Mouse (Mus musculus) intestine, postnatal 0 days (tissue): ENCODE results near the gene Rad51b. TPM values are rescaled to one million over a fixed set of nuclear protein-coding genes. Genes with fewer than 3 reads are reported as not detected.

Experiments used
- ATAC-seq: fragments of 200-750 bp; cut with Nextera tagmentation; 2 replicates; pipeline ENCODE4 v1.8.0; 2017; ENCODE audit warnings: mild to moderate bottlenecking, moderate TSS enrichment, moderate library complexity
- H3K27ac ChIP-seq: fragments of 300-500 bp; sonication (generic); 2 replicates; pipeline ENCODE4 v1.5.1; 2014; ENCODE audit warnings: mild to moderate bottlenecking, low read depth, low read length, moderate library complexity
- H3K27me3 ChIP-seq: fragments of 300-500 bp; sonication (generic); replicated peaks from 2 replicates; pipeline ENCODE4 v1.6.1; 2014; ENCODE audit warnings: low read length, mixed read lengths; ENCODE audit not compliant: control insufficient read depth, insufficient read depth
- H3K36me3 ChIP-seq: fragments of 300-500 bp; sonication (generic); 2 replicates; pipeline ENCODE4 v1.6.1; 2014; ENCODE audit warnings: mild to moderate bottlenecking, moderate library complexity; ENCODE audit not compliant: control insufficient read depth, insufficient read depth
- H3K4me1 ChIP-seq: fragments of 300-500 bp; sonication (generic); replicated peaks from 2 replicates; pipeline ENCODE4 v1.6.1; 2014; ENCODE audit warnings: antibody characterized with exemption, low read length, mixed read lengths; ENCODE audit not compliant: control insufficient read depth, insufficient read depth
- H3K4me2 ChIP-seq: fragments of 300-500 bp; sonication (generic); replicated peaks from 2 replicates; pipeline ENCODE4 v1.6.1; 2014; ENCODE audit warnings: low read depth, mild to moderate bottlenecking, moderate library complexity
- H3K4me3 ChIP-seq: fragments of 300-500 bp; sonication (generic); 2 replicates; pipeline ENCODE4 v1.5.1; 2014; ENCODE audit warnings: low read depth, low read length
- H3K9ac ChIP-seq: fragments of 300-500 bp; sonication (generic); 2 replicates; pipeline ENCODE4 v1.6.1; 2014; ENCODE audit warnings: mild to moderate bottlenecking, low read depth, low read length
- H3K9me3 ChIP-seq: fragments of 300-500 bp; sonication (generic); 2 replicates; pipeline ENCODE4 v1.6.1; 2016; ENCODE audit warnings: mixed run types; ENCODE audit not compliant: control insufficient read depth
- CTCF ChIP-seq: sonication (generic); IDR thresholded peaks from 2 replicates; pipeline ENCODE4 v1.5.1; 2016; ENCODE audit warnings: low read depth, mild to moderate bottlenecking, control low read depth, antibody characterized with exemption, moderate library complexity
- WGBS: fragments of 180-500 bp; shearing (Covaris S2); extraction: QIAGEN DNeasy Blood & Tissue Kit; methylation state at CpG from one replicate; pipeline ENCODE4 v1.1.7; 2014; 5-methylcytosine and 5-hydroxymethylcytosine counted together
- polyA plus RNA-seq: library from polyadenylated mRNA; unstranded; fragments of >200 nt; fragmentation: Nextera tagmentation; extraction: Ambion mirVana; gene quantifications from 2 replicates; pipeline ENCODE4 v1.2.1, GENCODE M21; 2015

The Rad51b gene
- polyA plus RNA-seq, 1 experiment from 2014 or later = 1.9 TPM

DNA sequence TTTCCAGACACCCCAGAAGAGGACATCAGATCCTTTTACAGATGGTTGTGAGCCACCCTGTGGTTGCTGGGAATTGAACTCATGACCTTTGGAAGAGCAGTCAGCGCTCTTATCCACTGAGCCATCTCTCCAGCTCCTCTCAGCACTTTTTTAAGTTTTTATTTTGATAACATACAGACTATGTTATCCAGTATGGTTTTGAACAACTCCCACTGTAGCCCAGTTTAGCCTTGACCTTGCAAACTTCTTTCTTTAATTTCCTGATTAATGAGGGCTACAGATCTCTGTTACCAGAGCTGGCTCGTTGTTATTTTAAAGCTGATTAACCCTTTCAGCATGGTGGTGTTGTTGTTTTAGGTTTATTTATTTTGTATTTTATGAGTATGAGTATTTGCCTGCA is 29.2 kb downstream of the Rad51b start:
- 43% methylated on average over 2 of the region's 2 CpGs for WGBS
- Histone ChIP-seq H3K4me2 (no peak overlapping the region), H3K9me3 (no peaks in the 10 kb centered on the region), H3K4me3 (no peak overlapping the region), H3K27me3 (no peaks in the 10 kb centered on the region), H3K36me3 (no peaks in the 10 kb centered on the region), H3K27ac (no peak overlapping the region), H3K9ac (no peak overlapping the region), H3K4me1 (no peaks in the 10 kb centered on the region)
- TF ChIP-seq CTCF = no peak
- ATAC-seq = no peak

DNA sequence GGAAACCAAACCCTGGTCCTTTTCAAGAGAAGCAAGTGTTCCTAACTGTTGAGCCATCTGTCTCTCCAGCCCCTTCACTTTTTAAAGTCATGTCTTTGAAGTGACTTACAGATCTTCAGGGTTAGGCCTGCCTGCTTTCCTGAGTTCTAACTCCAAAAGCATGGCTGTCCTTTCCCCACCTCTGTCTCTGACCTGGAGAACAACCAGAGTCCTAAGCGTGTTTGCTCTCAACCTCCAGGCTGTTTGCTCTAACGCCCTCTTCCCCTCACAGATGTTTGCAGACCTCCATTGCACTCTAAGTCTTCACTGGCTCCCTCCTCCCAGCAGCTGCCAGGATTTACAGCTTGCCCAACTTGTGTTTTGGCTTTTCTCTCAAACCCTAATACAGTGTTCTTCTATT is 29.7 kb downstream of the Rad51b start:
- 49% methylated on average over 2 of the region's 2 CpGs for WGBS
- Histone ChIP-seq H3K4me1 (no peaks in the 10 kb centered on the region), H3K4me2 (no peak overlapping the region), H3K27ac (no peak overlapping the region), H3K9me3 (no peaks in the 10 kb centered on the region), H3K36me3 (no peaks in the 10 kb centered on the region), H3K27me3 (no peaks in the 10 kb centered on the region), H3K4me3 (no peak overlapping the region), H3K9ac (no peak overlapping the region)
- no peak for ATAC-seq
- no peak for TF ChIP-seq CTCF

DNA sequence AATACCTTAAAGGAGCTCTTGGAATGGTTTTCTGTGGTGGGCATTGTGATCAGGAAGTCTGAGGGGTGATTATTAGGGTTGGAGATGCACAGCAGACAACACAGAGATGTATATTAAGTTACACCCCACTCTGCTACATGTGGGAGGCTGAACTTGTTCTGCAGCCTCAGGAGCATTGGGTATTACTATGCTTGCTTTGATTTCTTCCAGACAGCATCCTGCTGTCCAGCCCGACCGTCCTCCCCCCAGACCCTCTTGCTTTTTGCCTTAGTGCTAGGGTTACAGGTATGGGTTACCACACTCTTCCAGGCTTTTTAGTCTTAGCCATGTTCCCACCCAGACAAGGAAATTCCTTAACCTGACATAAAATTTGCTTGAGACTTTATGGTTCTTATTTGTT is 30.8 kb downstream of the Rad51b start:
- H3K27ac ChIP-seq = no peak overlapping the region
- H3K9me3 ChIP-seq = no peaks in the 10 kb centered on the region
- no peak overlapping the region for H3K4me2 ChIP-seq
- ATAC-seq = no peak
- H3K36me3 ChIP-seq = no peaks in the 10 kb centered on the region
- no peak overlapping the region for H3K9ac ChIP-seq
- H3K4me1 ChIP-seq = no peaks in the 10 kb centered on the region
- H3K4me3 ChIP-seq = no peak overlapping the region
- TF ChIP-seq CTCF = no peak
- no peaks in the 10 kb centered on the region for H3K27me3 ChIP-seq
- 65% methylated on average over 2 of the region's 2 CpGs for whole genome bisulfite sequencing

DNA sequence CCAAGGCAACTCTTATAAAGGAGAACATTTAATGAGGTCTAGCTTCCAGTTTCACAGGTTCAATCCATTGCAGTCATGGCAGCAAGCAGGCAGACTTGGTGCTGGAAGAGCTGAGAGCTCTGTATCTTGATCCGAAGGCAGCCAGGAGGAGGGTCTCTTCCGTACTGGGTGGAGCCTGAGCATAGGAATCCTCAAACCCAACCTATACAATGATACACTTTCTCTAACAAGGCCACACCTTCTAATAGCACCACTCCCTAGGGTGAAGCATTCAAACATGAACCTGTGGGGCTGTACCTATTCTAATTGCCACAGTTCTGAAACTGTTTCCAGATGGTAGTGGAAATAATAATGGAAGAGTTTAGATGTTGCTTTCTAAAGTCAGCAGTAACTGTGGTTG is 33.5 kb downstream of the Rad51b start:
- no peak overlapping the region for H3K4me2 ChIP-seq
- H3K36me3 ChIP-seq = 0 out of 2 replicates have a peak, but pooled peaks cover 7% of the 10 kb centered on the region
- no peaks in the 10 kb centered on the region for H3K27me3 ChIP-seq
- no peak for TF ChIP-seq CTCF
- ATAC-seq = no peak
- no peak overlapping the region for H3K4me3 ChIP-seq
- 66% methylated on average over 2 of the region's 2 CpGs for WGBS
- H3K27ac ChIP-seq = no peak overlapping the region
- H3K9ac ChIP-seq = no peak overlapping the region
- H3K9me3 ChIP-seq = 0 out of 2 replicates have a peak, but pooled peaks cover 3% of the 10 kb centered on the region
- H3K4me1 ChIP-seq = no peaks in the 10 kb centered on the region

DNA sequence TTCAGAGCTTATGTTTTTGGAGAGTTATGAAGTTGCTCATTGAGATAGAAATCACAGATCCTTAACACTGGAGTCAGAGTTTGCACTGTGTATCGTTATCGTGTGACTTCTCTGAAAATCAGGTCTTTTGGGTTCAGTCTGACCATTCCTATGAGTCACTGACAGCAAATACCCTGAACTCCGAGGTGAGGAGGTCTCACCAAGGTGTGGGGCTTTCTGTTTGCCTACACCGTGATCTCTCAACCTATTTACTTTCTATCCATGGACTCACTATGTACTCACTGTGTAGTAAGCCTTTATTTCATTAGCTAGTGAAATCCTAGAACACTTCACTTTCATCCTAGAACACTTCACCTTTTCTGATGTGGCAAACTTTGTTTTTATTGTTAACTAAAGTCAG is 34.6 kb downstream of the Rad51b start:
- Histone ChIP-seq H3K4me1 (no peaks in the 10 kb centered on the region), H3K4me3 (no peak overlapping the region), H3K27me3 (no peaks in the 10 kb centered on the region), H3K9me3 (0 out of 2 replicates have a peak, but pooled peaks cover 3% of the 10 kb centered on the region), H3K4me2 (no peak overlapping the region), H3K27ac (no peak overlapping the region), H3K36me3 (0 out of 2 replicates have a peak, but pooled peaks cover 7% of the 10 kb centered on the region), H3K9ac (no peak overlapping the region)
- 60% methylated on average over 4 of the region's 4 CpGs for WGBS
- TF ChIP-seq CTCF = no peak
- no peak for ATAC-seq

DNA sequence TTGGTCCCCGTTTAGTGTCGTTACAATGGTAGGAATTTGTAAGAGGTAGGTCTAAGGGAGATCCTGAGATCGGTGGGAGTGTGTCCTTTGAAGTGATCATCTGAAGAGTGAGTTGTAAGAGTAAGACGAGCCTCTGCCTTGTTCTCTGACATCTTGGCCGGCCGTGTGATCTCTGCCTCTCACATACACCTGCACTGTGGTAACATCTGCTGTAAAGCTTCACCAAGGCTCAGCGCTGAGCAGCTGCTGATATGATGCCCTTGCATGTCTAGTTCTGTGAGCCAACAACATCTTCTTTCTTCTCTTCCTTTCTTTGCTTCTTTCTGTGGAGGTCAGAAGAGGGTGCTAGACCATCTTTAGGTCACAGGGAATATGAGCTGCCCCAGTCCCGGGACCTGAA is 41.7 kb downstream of the Rad51b start:
- TF ChIP-seq CTCF = no peak
- H3K27ac ChIP-seq = no peak overlapping the region
- no peak for ATAC-seq
- 0 out of 2 replicates have a peak, but pooled peaks cover 3% of the 10 kb centered on the region for H3K9me3 ChIP-seq
- H3K4me2 ChIP-seq = no peak overlapping the region
- no peaks in the 10 kb centered on the region for H3K27me3 ChIP-seq
- 90% methylated on average over 8 of the region's 8 CpGs for WGBS
- H3K4me1 ChIP-seq = no peaks in the 10 kb centered on the region
- H3K36me3 ChIP-seq = 0 out of 2 replicates have a peak, but pooled peaks cover 7% of the 10 kb centered on the region
- H3K9ac ChIP-seq = no peak overlapping the region
- no peak overlapping the region for H3K4me3 ChIP-seq

DNA sequence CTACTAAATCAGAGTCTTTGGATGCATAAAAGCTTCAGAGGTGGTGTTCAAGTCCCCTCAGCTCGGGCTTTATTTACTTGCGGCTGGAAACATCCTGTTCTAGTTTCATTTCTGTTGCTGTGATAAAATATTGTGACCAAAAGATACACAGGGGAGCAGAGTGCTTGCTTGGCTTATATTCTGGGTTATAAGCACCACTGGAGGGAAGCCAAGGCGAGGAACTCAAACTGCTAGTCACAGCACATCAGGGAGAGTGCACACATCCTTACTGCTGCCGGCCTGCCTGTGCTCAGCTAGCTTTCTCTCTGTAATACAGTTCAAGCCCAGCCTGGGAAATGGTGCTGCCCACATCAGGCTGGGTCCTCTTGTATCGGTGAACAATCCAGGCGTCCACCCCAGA is 43.4 kb downstream of the Rad51b start:
- no peak for ATAC-seq
- no peaks in the 10 kb centered on the region for H3K4me1 ChIP-seq
- no peaks in the 10 kb centered on the region for H3K9me3 ChIP-seq
- H3K4me2 ChIP-seq = no peak overlapping the region
- no peak overlapping the region for H3K4me3 ChIP-seq
- H3K27ac ChIP-seq = peak overlapping the region; percentile 35; the same call in 1 of the 2 replicates
- no peak overlapping the region for H3K9ac ChIP-seq
- 69% methylated on average over 6 of the region's 6 CpGs for WGBS
- H3K36me3 ChIP-seq = no peaks in the 10 kb centered on the region
- H3K27me3 ChIP-seq = no peaks in the 10 kb centered on the region
- TF ChIP-seq CTCF = no peak
